Mouse (Mus musculus): ENCODE measurements around the gene Tmem8.

DNA sequence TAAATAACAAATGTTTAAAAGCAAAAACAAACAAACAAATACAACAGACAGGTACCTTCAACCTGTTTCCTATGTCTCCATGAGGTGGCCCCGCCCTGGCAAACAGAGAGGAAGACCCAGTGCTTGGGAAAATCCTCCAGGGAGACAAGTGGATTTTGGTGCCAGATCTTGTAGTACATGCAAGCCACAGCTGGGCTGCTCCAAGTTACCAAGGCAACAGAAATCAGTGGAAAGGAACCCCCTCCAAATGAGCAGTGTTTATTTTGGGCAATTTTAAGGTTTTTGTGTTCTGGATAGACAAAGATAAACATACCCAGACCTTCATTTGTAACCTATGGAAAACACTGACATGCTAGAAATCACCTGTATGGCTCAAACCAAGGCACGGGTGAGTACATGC is 34.2 kb upstream of the Tmem8 start:
- TF ChIP-seq GATA1 (IDR thresholded peaks at IDR 0.05; ENCODE audit: low read length) (no peak), TAL1 (IDR thresholded peaks at IDR 0.05; ENCODE audit: low read length) (no peak)
